Mouse (Mus musculus) fat pad, adult 2 months (tissue): ENCODE results near the gene Rit1.
"Not testable (repeated sequence)": the region's sequence is repeated elsewhere in the genome, so short reads cannot be mapped to it uniquely, and the experiment has no call there.

Experiments
- DNase-seq: peaks from one replicate; pipeline ENCODE4 v3.0.0-alpha.2; 2011; ENCODE audit warnings: low read depth, low spot score; ENCODE audit errors: extremely low read depth

Gene Rit1

DNA sequence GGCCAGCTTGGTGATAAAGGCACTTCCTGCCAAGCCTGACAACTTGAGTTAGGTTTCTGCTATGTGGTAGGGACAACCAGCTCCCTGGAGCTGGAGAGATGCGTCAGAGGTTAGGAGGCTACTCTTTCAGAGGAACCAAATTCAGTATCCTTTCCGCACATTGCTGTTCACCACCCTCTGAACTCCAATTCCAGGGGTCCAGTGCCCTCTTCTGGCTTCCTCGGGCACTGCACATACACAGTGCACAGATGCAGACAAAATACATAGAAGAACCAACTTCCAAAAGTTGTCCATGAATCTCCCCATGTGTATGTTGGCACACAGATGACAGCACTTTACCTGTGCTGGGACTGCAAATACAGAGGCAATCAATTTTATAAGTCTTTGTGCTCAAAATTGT, 22.0 kb downstream of the Rit1 start:
- DNase-seq: no peak

DNA sequence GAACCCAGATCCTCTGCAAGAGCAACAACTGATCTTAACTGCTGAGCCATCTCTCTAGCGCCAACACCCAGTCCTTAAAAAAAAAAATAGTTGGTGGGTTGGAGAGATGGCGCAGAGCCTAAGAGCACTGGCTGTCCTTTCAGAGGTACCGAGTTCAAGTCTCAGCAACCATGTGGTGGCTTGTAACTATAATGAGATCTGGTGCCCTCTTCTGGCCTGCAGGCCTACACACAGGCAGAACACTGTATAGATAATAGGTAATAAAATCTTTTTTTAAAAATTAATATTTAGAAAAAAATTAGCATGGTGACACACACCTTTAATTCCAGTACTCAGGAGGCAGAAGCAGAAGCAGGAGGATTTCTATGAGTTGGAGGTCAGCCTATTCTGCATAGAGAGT, 23.5 kb downstream of the Rit1 start:
- no peak for DNase-seq

- DNase-seq: no peak
Observed at GRCm38 (mm10) chr3:88745534-88745933, 28.9 kb downstream of the Rit1 start.

DNA sequence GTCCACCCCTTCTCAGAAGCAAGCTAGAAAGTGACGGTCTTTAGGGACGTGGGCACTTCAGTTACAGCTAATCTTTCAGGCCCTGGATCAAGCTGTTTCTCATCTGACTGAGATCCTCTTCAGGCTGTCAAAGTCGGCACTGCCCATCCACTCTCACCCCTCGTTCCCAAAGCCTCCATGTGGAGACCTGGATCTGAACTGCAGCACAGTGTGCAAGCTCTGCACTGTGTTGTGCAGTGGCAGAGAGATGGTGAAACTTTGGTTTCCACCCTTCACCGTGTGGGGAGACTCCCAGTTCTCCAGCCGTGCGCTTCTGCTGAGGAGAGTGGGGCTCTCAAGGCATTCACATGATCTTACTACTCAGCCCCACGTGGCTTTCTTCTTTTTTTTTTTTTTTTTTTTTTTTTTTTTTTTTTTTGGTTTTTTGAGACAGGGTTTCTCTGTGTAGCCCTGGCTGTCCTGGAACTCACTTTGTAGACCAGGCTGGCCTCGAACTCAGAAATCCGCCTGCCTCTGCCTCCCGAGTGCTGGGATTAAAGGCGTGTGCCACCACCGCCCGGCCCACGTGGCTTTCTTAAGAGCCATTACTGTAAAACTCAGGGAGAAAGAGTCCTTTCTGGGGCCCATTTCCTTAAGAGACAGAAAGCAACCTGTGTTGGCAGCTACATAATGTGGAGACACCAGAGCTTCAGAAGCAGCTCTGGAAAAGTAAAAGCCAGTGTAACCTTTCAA, 29.7 kb downstream of the Rit1 start:
- no peak for DNase-seq

GRCm38 (mm10) chr3:88746871-88747231, 30.2 kb downstream of the Rit1 start:
- no peak for DNase-seq

DNA sequence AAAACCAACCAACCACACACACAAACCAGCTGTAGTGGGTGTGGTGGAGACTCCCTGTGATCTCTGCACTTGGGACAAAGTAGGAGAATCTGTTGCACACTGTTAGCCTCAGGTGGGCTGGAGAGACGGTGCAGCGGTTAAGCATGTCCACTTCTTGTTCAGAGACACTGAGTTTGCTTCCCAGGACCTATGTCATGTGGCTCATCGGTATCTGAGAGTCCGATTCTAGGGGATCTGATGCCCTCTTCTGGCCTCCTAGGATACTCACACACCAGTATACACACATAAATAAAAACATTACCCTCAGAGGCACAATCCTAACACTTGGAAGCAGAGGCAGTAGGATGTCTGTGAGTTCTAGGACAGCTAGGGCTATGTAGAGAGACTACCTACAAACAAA, 37.6 kb downstream of the Rit1 start:
- DNase-seq: no peak

GRCm38 (mm10) chr3:88755541-88755940, 38.9 kb downstream of the Rit1 start:
- no peak for DNase-seq

- DNase-seq: no peak
Observed at GRCm38 (mm10) chr3:88756276-88756675, 39.6 kb downstream of the Rit1 start.

DNA sequence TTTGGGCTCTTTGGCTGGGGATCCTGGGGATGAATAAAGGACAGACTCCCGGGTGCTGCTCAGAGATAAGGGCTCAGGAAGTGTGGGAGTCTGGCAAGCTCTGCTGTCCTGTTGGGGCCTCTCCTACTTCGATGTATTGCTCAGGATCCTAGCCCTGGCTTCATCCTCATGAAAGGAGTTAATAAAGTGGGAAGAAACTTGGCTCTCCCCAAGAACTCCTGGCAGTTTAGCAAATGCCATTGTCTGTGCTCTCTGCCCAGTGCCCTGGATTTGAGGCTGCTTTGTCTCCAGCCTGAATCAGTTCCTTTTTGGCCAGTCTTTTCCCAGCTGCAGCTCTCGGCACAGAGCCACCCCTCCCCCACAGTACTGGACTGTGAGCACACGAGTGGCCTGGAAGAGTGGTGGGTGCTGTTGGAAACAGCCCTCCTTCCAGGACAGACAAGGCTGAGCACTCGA, 41.4 kb downstream of the Rit1 start:
- no peak for DNase-seq

- DNase-seq: no peak
Observed at GRCm38 (mm10) chr3:88761619-88762018, 45.0 kb downstream of the Rit1 start.

DNA sequence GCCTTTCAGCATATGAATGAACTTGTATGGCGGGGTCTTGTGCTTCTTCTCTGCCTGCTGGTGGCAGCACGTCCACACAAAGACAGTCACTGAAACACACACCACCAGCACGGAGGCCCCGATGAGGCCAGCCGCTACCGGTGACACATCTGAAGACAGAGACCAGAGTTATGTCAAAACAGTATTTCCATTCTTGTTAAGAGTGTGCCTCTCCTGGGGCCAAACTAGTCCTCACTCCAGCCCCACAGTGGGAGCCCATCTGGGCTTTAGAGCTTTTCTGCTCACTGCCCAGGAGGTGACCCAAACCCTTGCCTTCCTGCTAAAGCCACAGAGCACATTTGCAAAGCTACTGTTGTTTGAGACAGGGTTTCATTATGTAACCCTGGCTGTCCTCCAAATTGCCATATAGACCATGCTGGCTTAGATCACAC, 45.8 kb downstream of the Rit1 start:
- no peak for DNase-seq

DNA sequence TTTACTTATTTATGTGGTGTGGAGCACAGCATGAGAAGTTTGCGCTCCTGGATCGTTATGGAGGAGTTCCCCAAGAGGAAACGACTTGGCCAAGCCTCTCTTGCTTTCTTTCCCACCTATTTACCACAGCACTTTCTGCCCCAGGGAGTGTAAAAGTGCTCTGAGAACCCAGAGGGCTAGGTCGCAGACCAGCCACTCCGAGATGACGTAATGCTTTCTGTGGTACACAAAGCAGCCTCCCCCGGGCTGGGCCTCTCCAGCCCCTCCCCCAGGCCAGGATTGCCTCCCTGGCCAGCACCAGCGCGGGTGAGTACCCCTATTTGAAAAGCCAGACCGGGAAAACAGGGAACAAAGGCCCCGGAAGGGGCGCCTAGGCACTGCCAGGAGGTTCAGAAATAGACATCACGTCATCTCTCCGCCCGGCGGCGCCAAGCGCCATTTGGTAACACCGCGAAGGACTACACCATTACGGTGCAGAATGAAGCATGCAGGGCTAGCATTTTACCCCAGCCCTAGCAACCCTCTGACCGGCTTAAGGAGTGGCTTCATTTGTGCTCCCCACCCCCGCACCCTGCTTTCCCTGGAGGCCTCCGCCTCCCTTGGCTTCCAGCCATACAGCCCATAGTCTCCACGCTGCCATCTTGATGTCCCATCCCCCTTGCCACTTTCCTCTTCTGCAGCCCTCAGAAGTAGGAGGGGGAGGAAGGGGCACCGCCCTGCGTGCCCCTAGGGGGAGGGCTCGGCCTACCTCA, 54.7 kb downstream of the Rit1 start:
- not testable (repeated sequence) for DNase-seq

GRCm38 (mm10) chr3:88771941-88772280, 55.3 kb downstream of the Rit1 start:
- not testable (repeated sequence) for DNase-seq

GRCm38 (mm10) chr3:88772399-88772798, 55.8 kb downstream of the Rit1 start:
- peak; percentile 51 for DNase-seq

- not testable (repeated sequence) for DNase-seq
Observed at GRCm38 (mm10) chr3:88773163-88773562, 56.5 kb downstream of the Rit1 start.

- DNase-seq: not testable (repeated sequence)
Observed at GRCm38 (mm10) chr3:88774939-88775841, 58.6 kb downstream of the Rit1 start, which contains the start of gene Syt11. TSS of gene Syt11 (minus strand) at chr3:88775164.
